Comparison of ENCODE assay signal across 15 mouse cellular contexts in the genomic region with DNA sequence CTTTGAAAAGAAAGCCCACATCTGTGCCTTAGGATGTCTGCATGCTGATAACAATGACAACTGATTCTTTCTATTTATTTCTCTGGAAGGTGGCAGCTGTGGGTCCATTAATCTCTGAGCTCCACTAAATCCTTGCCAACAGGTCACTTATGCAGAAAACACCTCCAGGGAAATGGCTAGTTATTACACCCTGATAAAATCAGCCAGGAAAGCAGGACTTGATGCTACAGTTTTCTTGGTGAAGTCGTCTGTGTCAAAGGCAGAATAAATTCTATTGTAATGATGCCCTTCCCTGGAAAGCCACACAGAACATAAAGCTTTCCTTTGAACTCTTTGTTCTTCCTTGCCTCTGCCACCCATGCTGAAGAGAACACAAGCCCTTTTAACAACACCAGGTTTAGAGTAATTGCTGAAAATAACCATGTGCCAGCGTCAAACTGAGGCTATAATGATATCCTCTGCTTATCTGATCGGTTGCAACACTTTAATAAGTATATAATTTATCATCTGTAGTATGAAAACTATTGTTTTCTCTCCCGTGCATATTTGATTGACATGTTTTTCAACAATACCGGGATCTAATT. TPM values are rescaled to one million over a fixed set of nuclear protein-coding genes. Genes with fewer than 3 reads are reported as not detected.
A peak's percentile ranks its signal among the peaks of the same experiment; 100 is the strongest.
DNase-seq lines count a peak whose midpoint lies in the region; ATAC-seq and TF ChIP-seq lines count a peak whose summit lies in the region.
"Had no signal": no experiment of that assay in that cellular context is flagged by ENCODE, and none has a peak within 500 bp of the region (broad histone marks: within the 10 kb centered on the region; RNA-seq: fewer than 3 reads in every experiment).

No protein-coding gene starts in this region.

- no peaks in the 10 kb centered on the region for H3K27me3 ChIP-seq in neural tube, embryonic 11.5 days (ENCODE audit: control insufficient read depth, insufficient read depth, low read length)
- no peaks in the 10 kb centered on the region for H3K27me3 ChIP-seq in hindbrain, embryonic 12.5 days
- H3K27me3 ChIP-seq in midbrain, embryonic 15.5 days (replicated peaks) = no peaks in the 10 kb centered on the region
- no peaks in the 10 kb centered on the region for H3K27me3 ChIP-seq in cerebellum, adult 2 months (ENCODE audit: control insufficient read depth, insufficient read depth, low read length)
- H3K27me3 ChIP-seq: embryonic facial prominence, embryonic 15.5 days; heart, embryonic 12.5 days; liver, embryonic 12.5 days had no signal

- DNase-seq in neural tube, embryonic 11.5 days (ENCODE audit: low spot score) = peak; percentile 13
- no peak for DNase-seq in neural tube, embryonic 10.5 days (ENCODE audit: extremely low spot score, low spot score)
- no peak for DNase-seq in cerebellum, adult 2 months
- no peak for DNase-seq in gastrocnemius, adult 18-20 months (ENCODE audit: low spot score)
- no peak for DNase-seq in cerebellum, adult 11-12 months
- DNase-seq: cerebellum, adult 9-10 months; gastrocnemius, adult 2 months; kidney, postnatal 14 days; lung, postnatal 36 days had no signal

- TF ChIP-seq POLR2A in cerebellum, adult 2 months (IDR thresholded peaks at IDR 0.05; ENCODE audit: borderline replicate concordance, insufficient read depth, low read length) = no peak

- peak; percentile 46; the same call in 1 of the 2 replicates for ATAC-seq in neural tube, embryonic 11.5 days (ENCODE audit: insufficient read depth, low FRiP score, low TSS enrichment)
- peak; percentile 69 for ATAC-seq in hindbrain, embryonic 12.5 days (ENCODE audit: low FRiP score)
- ATAC-seq in midbrain, embryonic 15.5 days (replicated peaks) = peak; percentile 49
- ATAC-seq: liver, embryonic 12.5 days had no signal

- WGBS in neural tube, embryonic 11.5 days = 24% methylated on average over 5 of the region's 5 CpGs
- WGBS in hindbrain, embryonic 12.5 days = 22% methylated on average over 5 of the region's 5 CpGs
- WGBS in midbrain, embryonic 15.5 days = 5% methylated on average over 5 of the region's 5 CpGs
- WGBS in cerebellum, adult 2 months = 38% methylated on average over 5 of the region's 5 CpGs

- no peaks in the 10 kb centered on the region for H3K9me3 ChIP-seq in neural tube, embryonic 11.5 days (ENCODE audit: control insufficient read depth, low read length)
- no peaks in the 10 kb centered on the region for H3K9me3 ChIP-seq in hindbrain, embryonic 12.5 days (replicated peaks)
- H3K9me3 ChIP-seq in midbrain, embryonic 15.5 days = no peaks in the 10 kb centered on the region
- H3K9me3 ChIP-seq: embryonic facial prominence, embryonic 15.5 days; heart, embryonic 12.5 days; liver, embryonic 12.5 days had no signal

- H3K9ac ChIP-seq in neural tube, embryonic 11.5 days (ENCODE audit: low read length) = no peak overlapping the region
- H3K9ac ChIP-seq in hindbrain, embryonic 12.5 days = no peak overlapping the region
- H3K9ac ChIP-seq in midbrain, embryonic 15.5 days = peak overlapping the region; percentile 19; the same call in 1 of the 2 replicates
- H3K9ac ChIP-seq: embryonic facial prominence, embryonic 15.5 days; heart, embryonic 12.5 days; liver, embryonic 12.5 days had no signal

- no peak overlapping the region for H3K4me3 ChIP-seq in neural tube, embryonic 11.5 days (ENCODE audit: low read depth, low read length)
- no peak overlapping the region for H3K4me3 ChIP-seq in hindbrain, embryonic 12.5 days
- peak overlapping the region; percentile 26 for H3K4me3 ChIP-seq in midbrain, embryonic 15.5 days
- no peak overlapping the region for H3K4me3 ChIP-seq in cerebellum, adult 2 months (replicated peaks; ENCODE audit: insufficient read depth, low read depth, low read length)
- H3K4me3 ChIP-seq: embryonic facial prominence, embryonic 15.5 days; gastrocnemius, adult 2 months; heart, embryonic 12.5 days; liver, embryonic 12.5 days had no signal

- no peaks in the 10 kb centered on the region for H3K36me3 ChIP-seq in neural tube, embryonic 11.5 days (ENCODE audit: control insufficient read depth, insufficient read depth, low read length)
- H3K36me3 ChIP-seq in hindbrain, embryonic 12.5 days = no peaks in the 10 kb centered on the region
- no peaks in the 10 kb centered on the region for H3K36me3 ChIP-seq in midbrain, embryonic 15.5 days (replicated peaks)
- H3K36me3 ChIP-seq: embryonic facial prominence, embryonic 15.5 days; heart, embryonic 12.5 days; liver, embryonic 12.5 days had no signal

- no peak overlapping the region for H3K27ac ChIP-seq in neural tube, embryonic 11.5 days (ENCODE audit: low read depth, low read length)
- peak overlapping the region; percentile 73 for H3K27ac ChIP-seq in hindbrain, embryonic 12.5 days
- peak overlapping the region; percentile 85 for H3K27ac ChIP-seq in midbrain, embryonic 15.5 days
- H3K27ac ChIP-seq in cerebellum, adult 2 months (ENCODE audit: insufficient read depth, low read length) = no peak overlapping the region
- H3K27ac ChIP-seq: embryonic facial prominence, embryonic 15.5 days; gastrocnemius, adult 2 months; liver, embryonic 12.5 days; stomach, postnatal 0 days had no signal

- peak overlapping the region; percentile 9; the same call in 1 of the 2 replicates for H3K4me2 ChIP-seq in neural tube, embryonic 11.5 days (ENCODE audit: low read depth)
- peak overlapping the region; percentile 32; the same call in 1 of the 2 replicates for H3K4me2 ChIP-seq in hindbrain, embryonic 12.5 days (replicated peaks)
- H3K4me2 ChIP-seq in midbrain, embryonic 15.5 days = peak overlapping the region; percentile 39
- H3K4me2 ChIP-seq: embryonic facial prominence, embryonic 15.5 days; heart, embryonic 12.5 days; liver, embryonic 12.5 days had no signal

- peaks cover 8% of the 10 kb centered on the region; the same call in 1 of the 2 replicates for H3K4me1 ChIP-seq in neural tube, embryonic 11.5 days (ENCODE audit: control insufficient read depth, insufficient read depth, low read length)
- H3K4me1 ChIP-seq in hindbrain, embryonic 12.5 days = peaks cover 27% of the 10 kb centered on the region
- H3K4me1 ChIP-seq in midbrain, embryonic 15.5 days = peaks cover 27% of the 10 kb centered on the region
- no peaks in the 10 kb centered on the region for H3K4me1 ChIP-seq in cerebellum, adult 2 months (ENCODE audit: control insufficient read depth, insufficient read depth, low read length)
- H3K4me1 ChIP-seq: liver, embryonic 12.5 days had no signal

- TF ChIP-seq CTCF in cerebellum, adult 2 months (IDR thresholded peaks at IDR 0.05; ENCODE audit: borderline replicate concordance, insufficient read depth, low read depth, low read length) = no peak

RNA-seq across cellular contexts. Expression of gene Pam, which starts 47.1 kb away (rescaled TPM):
- 18.8 and 20.1 TPM in 2 replicates for polyA plus RNA-seq in neural tube, embryonic 11.5 days (2014; fragmentation: Nextera tagmentation; extraction: Ambion mirVana)
- polyA plus RNA-seq in hindbrain, embryonic 12.5 days (2016; fragmentation: Nextera tagmentation; extraction: Ambion mirVana) = 28.7 and 33.2 TPM in 2 replicates
- polyA plus RNA-seq in midbrain, embryonic 15.5 days (2015; fragmentation: Nextera tagmentation; extraction: Ambion mirVana) = 35.8 and 40.7 TPM in 2 replicates
- 33.0 and 35.4 TPM in 2 replicates for polyA plus RNA-seq in cerebellum, adult 2 months (2012; rRNA removed)
- 10 to 100 TPM; 29.7 to 34.6 TPM for total RNA-seq in gastrocnemius, adult 18-20 months (2021)

Comparison
In these comparisons a context has a peak if more than half of its experiments do, and no peak if none do; other contexts are left out.
1. H3K27ac ChIP-seq: peak in hindbrain, embryonic 12.5 days (single experiment) and midbrain, embryonic 15.5 days (single experiment); none in neural tube, embryonic 11.5 days (single experiment) and cerebellum, adult 2 months (single experiment).
2. Peak in every context shown above with its lines, with median percentiles within 50 percentile points of each other: ATAC-seq and H3K4me2 ChIP-seq.